Mouse (Mus musculus) liver, postnatal 0 days (tissue): ENCODE results near the gene 3110082I17Rik. TPM values are rescaled to one million over a fixed set of nuclear protein-coding genes. Genes with fewer than 3 reads are reported as not detected.
A peak's percentile ranks its signal among the peaks of the same experiment; 100 is the strongest.
"Not testable (repeated sequence)": the region's sequence is repeated elsewhere in the genome, so short reads cannot be mapped to it uniquely, and the experiment has no call there.

Experiments
- ATAC-seq: fragments of 200-750 bp; cut with Nextera tagmentation; 2 replicates; pipeline ENCODE4 v1.8.0; 2017; ENCODE audit warnings: mild to moderate bottlenecking, moderate library complexity
- DNase-seq: peaks from one replicate; pipeline ENCODE4 v3.0.0-alpha.2; 2016
- H3K27ac ChIP-seq: fragments of 300-500 bp; sonication (generic); 2 replicates; pipeline ENCODE4 v1.5.1; 2014; ENCODE audit warnings: antibody characterized with exemption, moderate library complexity, mild to moderate bottlenecking, low read depth
- H3K27me3 ChIP-seq: fragments of 300-500 bp; sonication (generic); 2 replicates; pipeline ENCODE4 v1.6.1; 2014; ENCODE audit warnings: low read length, control low read depth, mixed read lengths; ENCODE audit not compliant: insufficient read depth
- H3K36me3 ChIP-seq: fragments of 300-500 bp; sonication (generic); replicated peaks from 2 replicates; pipeline ENCODE4 v1.6.1; 2014; ENCODE audit warnings: mild to moderate bottlenecking, control low read depth, low read length, moderate library complexity, mixed read lengths; ENCODE audit not compliant: insufficient read depth
- H3K4me1 ChIP-seq: fragments of 300-500 bp; sonication (generic); 2 replicates; pipeline ENCODE4 v1.6.1; 2014; ENCODE audit warnings: antibody characterized with exemption, mild to moderate bottlenecking, control low read depth; ENCODE audit not compliant: insufficient read depth
- H3K4me2 ChIP-seq: fragments of 300-500 bp; sonication (generic); 2 replicates; pipeline ENCODE4 v1.6.1; 2014; ENCODE audit warnings: low read depth, mild to moderate bottlenecking, low read length, moderate library complexity, mixed read lengths
- H3K4me3 ChIP-seq: fragments of 300-500 bp; sonication (generic); 2 replicates; pipeline ENCODE4 v1.5.1; 2014; ENCODE audit warnings: low read depth, low read length
- H3K9ac ChIP-seq: fragments of 300-500 bp; sonication (generic); replicated peaks from 2 replicates; pipeline ENCODE4 v1.6.1; 2014; ENCODE audit warnings: mild to moderate bottlenecking, moderate library complexity
- H3K9me3 ChIP-seq: fragments of 300-500 bp; sonication (generic); 2 replicates; pipeline ENCODE4 v1.6.1; 2016; ENCODE audit warnings: mild to moderate bottlenecking, control low read depth, low read length, mixed read lengths
- CTCF ChIP-seq: sonication (generic); IDR thresholded peaks from 2 replicates; pipeline ENCODE4 v1.5.1; 2016; ENCODE audit warnings: antibody characterized with exemption, low read depth
- EP300 ChIP-seq: IDR thresholded peaks from 2 replicates; pipeline ENCODE4 v1.6.1; 2016; ENCODE audit warnings: antibody characterized with exemption, low read depth, mild to moderate bottlenecking
- WGBS: fragments of 180-500 bp; shearing (Covaris S2); extraction: QIAGEN DNeasy Blood & Tissue Kit; methylation state at CpG from one replicate; pipeline ENCODE4 v1.1.7; 2014; ENCODE audit not compliant: insufficient replicate concordance; 5-methylcytosine and 5-hydroxymethylcytosine counted together
- polyA plus RNA-seq: library from polyadenylated mRNA; unstranded; fragments of >200 nt; fragmentation: Nextera tagmentation; extraction: Ambion mirVana; gene quantifications from 2 replicates; pipeline ENCODE4 v1.2.1, GENCODE M21; 2015

The 3110082I17Rik gene
- polyA plus RNA-seq, 1 experiment from 2014 or later, result 9.5 TPM

- H3K4me2 ChIP-seq, result peak overlapping the region; percentile 79; the same call in 1 of the 2 replicates
- 0 out of 2 replicates have a peak overlapping the region, but pooled peaks have one; percentile 99 for H3K27ac ChIP-seq
- WGBS, result 94% methylated on average over 37 of the region's 37 CpGs
- H3K9ac ChIP-seq, result no peak overlapping the region
- no peak overlapping the region for H3K4me3 ChIP-seq
- no peaks in the 10 kb centered on the region for H3K9me3 ChIP-seq
- no peak for ATAC-seq
- no peak for DNase-seq
- peaks cover 48% of the 10 kb centered on the region for H3K36me3 ChIP-seq
- H3K27me3 ChIP-seq, result no peaks in the 10 kb centered on the region
- TF ChIP-seq EP300 (no peak), CTCF (no peak)
- peaks cover 48% of the 10 kb centered on the region for H3K4me1 ChIP-seq
Measured at GRCm38 (mm10) chr5:139392219-139393196, 67.8 kb downstream of the 3110082I17Rik start.

- Histone ChIP-seq H3K9me3 (no peaks in the 10 kb centered on the region), H3K36me3 (peaks cover 50% of the 10 kb centered on the region), H3K27ac (peak overlapping the region; percentile 99), H3K9ac (peak overlapping the region; percentile 72), H3K4me2 (peak overlapping the region; percentile 79), H3K4me3 (peak overlapping the region; percentile 49), H3K27me3 (no peaks in the 10 kb centered on the region), H3K4me1 (peaks cover 57% of the 10 kb centered on the region)
- WGBS, result 79% methylated on average over 11 of the region's 11 CpGs
- ATAC-seq (no peak), DNase-seq (no peak)
- TF ChIP-seq CTCF (no peak), EP300 (no peak)
Measured at GRCm38 (mm10) chr5:139391309-139391990, 68.9 kb downstream of the 3110082I17Rik start.

- H3K36me3 ChIP-seq, result peaks cover 55% of the 10 kb centered on the region
- H3K27me3 ChIP-seq, H3K9me3 ChIP-seq, DNase-seq: not testable (repeated sequence)
- WGBS, result 51% methylated on average over 5 of the region's 5 CpGs
- peaks cover 66% of the 10 kb centered on the region for H3K4me1 ChIP-seq
- ATAC-seq, result peak; percentile 22
- H3K27ac ChIP-seq, result peak overlapping the region; percentile 99
- peak overlapping the region; percentile 72 for H3K9ac ChIP-seq
- H3K4me3 ChIP-seq, result peak overlapping the region; percentile 49
- H3K4me2 ChIP-seq, result peak overlapping the region; percentile 79
Measured at GRCm38 (mm10) chr5:139390324-139391119, 69.8 kb downstream of the 3110082I17Rik start.

- H3K36me3 ChIP-seq, result peaks cover 58% of the 10 kb centered on the region
- WGBS, result 19% methylated on average over 6 of the region's 6 CpGs
- peak overlapping the region; percentile 65 for H3K4me2 ChIP-seq
Measured at GRCm38 (mm10) chr5:139389676-139390061, 70.7 kb downstream of the 3110082I17Rik start.

GRCm38 (mm10) chr5:139388694-139389675 lies 71.3 kb downstream of the 3110082I17Rik start:
- Histone ChIP-seq H3K36me3 (peaks cover 52% of the 10 kb centered on the region), H3K4me1 (peaks cover 72% of the 10 kb centered on the region)
- 58% methylated on average over 17 of the region's 17 CpGs for WGBS

More at GRCm38 (mm10) chr5:139389676-139390061, 70.7 kb downstream of the 3110082I17Rik start:
- Histone ChIP-seq H3K4me1 (peaks cover 72% of the 10 kb centered on the region), H3K27me3 (no peaks in the 10 kb centered on the region), H3K9ac (peak overlapping the region; percentile 72), H3K4me3 (peak overlapping the region; percentile 49), H3K27ac (peak overlapping the region; percentile 99), H3K9me3 (no peaks in the 10 kb centered on the region)
- ATAC-seq, result peak; percentile 86
- DNase-seq, result peak; percentile 86
- no peak for TF ChIP-seq CTCF
- TF ChIP-seq EP300, result peak; percentile 86

More at GRCm38 (mm10) chr5:139388694-139389675, 71.3 kb downstream of the 3110082I17Rik start:
- no peaks in the 10 kb centered on the region for H3K27me3 ChIP-seq
- DNase-seq (peak; percentile 54), ATAC-seq (peak; percentile 60)
- H3K4me2 ChIP-seq, result peak overlapping the region; percentile 65
- peak overlapping the region; percentile 99 for H3K27ac ChIP-seq
- TF ChIP-seq CTCF (no peak), EP300 (peak; percentile 96)
- peak overlapping the region; percentile 49 for H3K4me3 ChIP-seq
- H3K9ac ChIP-seq, result peak overlapping the region; percentile 72
- H3K9me3 ChIP-seq, result no peaks in the 10 kb centered on the region
